Comparison of ENCODE assay signal across 29 mouse cellular contexts in genomic region chr4:7984814-7985213, GRCm38 (mm10).
DNase-seq lines count a peak whose midpoint lies in the region; ATAC-seq and TF ChIP-seq lines count a peak whose summit lies in the region.
"Had no signal": no experiment of that assay in that cellular context is flagged by ENCODE, and none has a peak within 500 bp of the region (broad histone marks: within the 10 kb centered on the region; RNA-seq: fewer than 3 reads in every experiment).

No protein-coding gene starts in this region.

- no peak for TF ChIP-seq POLR2A in brain, embryonic 14.5 days (IDR thresholded peaks at IDR 0.05; ENCODE audit: borderline replicate concordance, extremely low read depth, insufficient read depth, insufficient read length, poor library complexity, severe bottlenecking)

- no peak overlapping the region for H3K27ac ChIP-seq in forebrain, embryonic 12.5 days
- no peak overlapping the region for H3K27ac ChIP-seq in forebrain, embryonic 15.5 days (replicated peaks)
- H3K27ac ChIP-seq in midbrain, embryonic 12.5 days (replicated peaks), result no peak overlapping the region; the same call in 1 of the 2 replicates
- no peak overlapping the region for H3K27ac ChIP-seq in midbrain, embryonic 16.5 days (ENCODE audit: low read length)
- H3K27ac ChIP-seq in midbrain, embryonic 14.5 days (replicated peaks; ENCODE audit: low read depth, low read length), result no peak overlapping the region
- H3K27ac ChIP-seq in midbrain, embryonic 15.5 days, result no peak overlapping the region
- H3K27ac ChIP-seq: embryonic facial prominence, embryonic 13.5 days; embryonic facial prominence, embryonic 15.5 days; forebrain, embryonic 10.5 days; forebrain, embryonic 13.5 days had no signal

- H3K4me3 ChIP-seq in forebrain, embryonic 12.5 days (replicated peaks), result no peak overlapping the region
- H3K4me3 ChIP-seq in forebrain, embryonic 15.5 days, result no peak overlapping the region
- no peak overlapping the region for H3K4me3 ChIP-seq in midbrain, embryonic 12.5 days
- no peak overlapping the region for H3K4me3 ChIP-seq in midbrain, embryonic 16.5 days (ENCODE audit: low read depth, low read length)
- H3K4me3 ChIP-seq in midbrain, embryonic 14.5 days (replicated peaks; ENCODE audit: low read depth, low read length), result no peak overlapping the region
- H3K4me3 ChIP-seq in midbrain, embryonic 15.5 days, result no peak overlapping the region
- H3K4me3 ChIP-seq: embryonic facial prominence, embryonic 13.5 days; embryonic facial prominence, embryonic 15.5 days; erythroblast, embryonic 14.5 days; forebrain, embryonic 10.5 days; forebrain, embryonic 13.5 days had no signal

- H3K4me1 ChIP-seq in forebrain, embryonic 12.5 days, result peaks cover 5% of the 10 kb centered on the region; the same call in 1 of the 2 replicates
- H3K4me1 ChIP-seq in forebrain, embryonic 15.5 days, result no peaks in the 10 kb centered on the region
- H3K4me1 ChIP-seq in midbrain, embryonic 12.5 days, result no peaks in the 10 kb centered on the region
- H3K4me1 ChIP-seq in midbrain, embryonic 16.5 days (ENCODE audit: control insufficient read depth, insufficient read depth, low read length), result no peaks in the 10 kb centered on the region
- 0 out of 2 replicates have a peak, but pooled peaks cover 3% of the 10 kb centered on the region for H3K4me1 ChIP-seq in midbrain, embryonic 14.5 days (ENCODE audit: control insufficient read depth, insufficient read depth, low read length)
- no peaks in the 10 kb centered on the region; the same call in 1 of the 2 replicates for H3K4me1 ChIP-seq in midbrain, embryonic 15.5 days
- H3K4me1 ChIP-seq: embryonic facial prominence, embryonic 13.5 days; embryonic facial prominence, embryonic 15.5 days; forebrain, embryonic 10.5 days had no signal

- DNase-seq in midbrain, embryonic 14.5 days, result peak; percentile 31
- DNase-seq in brain, embryonic 14.5 days (ENCODE audit: low read depth), result peak; percentile 66
- DNase-seq: adrenal gland, adult 8-10 months; adrenal gland, postnatal 14 days; adrenal gland, postnatal 36 days; B cell, adult 2 months; cerebellum, adult 11 months; cerebellum, adult 18-20 months; cerebellum, adult 8-10 months; cerebellum, adult 9-11 months; cerebellum, postnatal 14 days; cerebellum, postnatal 36 days; embryo, embryonic 11 days had no signal

- no peak for TF ChIP-seq CTCF in brain, embryonic 14.5 days (IDR thresholded peaks at IDR 0.05; ENCODE audit: borderline replicate concordance, extremely low read depth, insufficient read depth, insufficient read length)

- H3K36me3 ChIP-seq in forebrain, embryonic 12.5 days (replicated peaks), result no peaks in the 10 kb centered on the region
- no peaks in the 10 kb centered on the region for H3K36me3 ChIP-seq in forebrain, embryonic 15.5 days
- no peaks in the 10 kb centered on the region for H3K36me3 ChIP-seq in midbrain, embryonic 12.5 days
- no peaks in the 10 kb centered on the region for H3K36me3 ChIP-seq in midbrain, embryonic 16.5 days (ENCODE audit: control insufficient read depth, insufficient read depth, low read length)
- no peaks in the 10 kb centered on the region for H3K36me3 ChIP-seq in midbrain, embryonic 14.5 days (ENCODE audit: control insufficient read depth, insufficient read depth, low read length)
- H3K36me3 ChIP-seq in midbrain, embryonic 15.5 days (replicated peaks), result no peaks in the 10 kb centered on the region
- H3K36me3 ChIP-seq: embryonic facial prominence, embryonic 13.5 days; embryonic facial prominence, embryonic 15.5 days; forebrain, embryonic 10.5 days; G1E had no signal

- H3K9me3 ChIP-seq in forebrain, embryonic 12.5 days, result no peaks in the 10 kb centered on the region
- no peaks in the 10 kb centered on the region for H3K9me3 ChIP-seq in forebrain, embryonic 15.5 days
- H3K9me3 ChIP-seq in midbrain, embryonic 12.5 days, result no peaks in the 10 kb centered on the region
- H3K9me3 ChIP-seq in midbrain, embryonic 16.5 days (replicated peaks; ENCODE audit: control insufficient read depth, low read length, poor library complexity, severe bottlenecking), result no peaks in the 10 kb centered on the region
- H3K9me3 ChIP-seq in midbrain, embryonic 14.5 days (ENCODE audit: control insufficient read depth, low read length), result no peaks in the 10 kb centered on the region
- no peaks in the 10 kb centered on the region for H3K9me3 ChIP-seq in midbrain, embryonic 15.5 days
- H3K9me3 ChIP-seq: embryonic facial prominence, embryonic 13.5 days; embryonic facial prominence, embryonic 15.5 days; forebrain, embryonic 10.5 days; forebrain, embryonic 13.5 days; G1E had no signal

- H3K27me3 ChIP-seq in forebrain, embryonic 12.5 days, result 0 out of 2 replicates have a peak, but pooled peaks cover 3% of the 10 kb centered on the region
- H3K27me3 ChIP-seq in forebrain, embryonic 15.5 days, result no peaks in the 10 kb centered on the region
- no peaks in the 10 kb centered on the region; the same call in 1 of the 2 replicates for H3K27me3 ChIP-seq in midbrain, embryonic 12.5 days
- H3K27me3 ChIP-seq in midbrain, embryonic 16.5 days (ENCODE audit: control insufficient read depth, insufficient read depth, low read depth, low read length), result no peaks in the 10 kb centered on the region
- no peaks in the 10 kb centered on the region for H3K27me3 ChIP-seq in midbrain, embryonic 14.5 days (ENCODE audit: control insufficient read depth, insufficient read depth, low read length)
- H3K27me3 ChIP-seq in midbrain, embryonic 15.5 days (replicated peaks), result no peaks in the 10 kb centered on the region
- H3K27me3 ChIP-seq: CH12.LX; embryonic facial prominence, embryonic 13.5 days; embryonic facial prominence, embryonic 15.5 days; Patski had no signal

- no peak overlapping the region for H3K4me2 ChIP-seq in forebrain, embryonic 12.5 days
- no peak overlapping the region for H3K4me2 ChIP-seq in forebrain, embryonic 15.5 days (replicated peaks)
- no peak overlapping the region for H3K4me2 ChIP-seq in midbrain, embryonic 12.5 days (replicated peaks)
- no peak overlapping the region for H3K4me2 ChIP-seq in midbrain, embryonic 16.5 days (ENCODE audit: low read length)
- no peak overlapping the region for H3K4me2 ChIP-seq in midbrain, embryonic 14.5 days (ENCODE audit: low read length)
- H3K4me2 ChIP-seq in midbrain, embryonic 15.5 days, result no peak overlapping the region
- H3K4me2 ChIP-seq: embryonic facial prominence, embryonic 13.5 days; embryonic facial prominence, embryonic 15.5 days; forebrain, embryonic 13.5 days had no signal

- no peak overlapping the region for H3K9ac ChIP-seq in forebrain, embryonic 12.5 days
- no peak overlapping the region for H3K9ac ChIP-seq in forebrain, embryonic 15.5 days (replicated peaks)
- H3K9ac ChIP-seq in midbrain, embryonic 12.5 days (replicated peaks), result no peak overlapping the region
- no peak overlapping the region for H3K9ac ChIP-seq in midbrain, embryonic 16.5 days (ENCODE audit: low read depth, low read length)
- no peak overlapping the region for H3K9ac ChIP-seq in midbrain, embryonic 14.5 days (replicated peaks; ENCODE audit: low read length)
- no peak overlapping the region for H3K9ac ChIP-seq in midbrain, embryonic 15.5 days
- H3K9ac ChIP-seq: embryonic facial prominence, embryonic 13.5 days; embryonic facial prominence, embryonic 15.5 days; forebrain, embryonic 13.5 days had no signal

- WGBS in forebrain, embryonic 12.5 days, result 66% methylated on average over 6 of the region's 6 CpGs
- WGBS in forebrain, embryonic 15.5 days, result 55% methylated on average over 6 of the region's 6 CpGs
- WGBS in midbrain, embryonic 12.5 days, result 35% methylated on average over 6 of the region's 6 CpGs
- WGBS in midbrain, embryonic 16.5 days, result 39% methylated on average over 6 of the region's 6 CpGs
- WGBS in midbrain, embryonic 14.5 days, result 29% methylated on average over 6 of the region's 6 CpGs
- 30% methylated on average over 6 of the region's 6 CpGs for WGBS in midbrain, embryonic 15.5 days

- ATAC-seq in forebrain, embryonic 12.5 days (ENCODE audit: low FRiP score), result peak; percentile 61; the same call in 1 of the 2 replicates
- ATAC-seq in forebrain, embryonic 15.5 days (replicated peaks), result no peak
- ATAC-seq in midbrain, embryonic 12.5 days (ENCODE audit: low FRiP score, low read depth), result peak; percentile 89
- no peak for ATAC-seq in midbrain, embryonic 16.5 days
- no peak; the same call in 1 of the 2 replicates for ATAC-seq in midbrain, embryonic 14.5 days (ENCODE audit: low FRiP score, low TSS enrichment)
- ATAC-seq in midbrain, embryonic 15.5 days (replicated peaks), result no peak
- ATAC-seq: activated CD4-positive, CD25-positive, alpha-beta regulatory T cell, adult 4 months; CD4-positive, CD25-positive, alpha-beta regulatory T cell, adult 4 months; forebrain, embryonic 13.5 days; forebrain, embryonic 16.5 days; Patski had no signal

Comparison
In these comparisons a context has a peak if more than half of its experiments do, and no peak if none do; other contexts are left out.
1. ATAC-seq: peak in forebrain, embryonic 12.5 days (single experiment) and midbrain, embryonic 12.5 days (single experiment); none in forebrain, embryonic 15.5 days (single experiment), midbrain, embryonic 16.5 days (single experiment), midbrain, embryonic 14.5 days (single experiment) and midbrain, embryonic 15.5 days (single experiment).